Mouse (Mus musculus): ENCODE data around the gene Nvl.

- no peak for TF ChIP-seq CTCF (IDR thresholded peaks at IDR 0.05; ENCODE audit: control insufficient read depth, insufficient read depth, insufficient read length)
- TF ChIP-seq USF1 (IDR thresholded peaks at IDR 0.05; ENCODE audit: low read depth): no peak
- TF ChIP-seq MYOD1 (IDR thresholded peaks at IDR 0.05; ENCODE audit: control insufficient read depth, insufficient read length, low read depth): no peak
These were observed 70.9 kb downstream of the Nvl start for GRCm38 (mm10) chr1:181073075-181073474.

Measured in C2C12 (cell line).